Mouse (Mus musculus) central nervous system, embryonic 18 days (tissue): ENCODE data around the gene Olfr1367. TPM values are rescaled to one million over a fixed set of nuclear protein-coding genes. Genes with fewer than 3 reads are reported as not detected.

Experiments
- polyA plus RNA-seq: library from polyadenylated mRNA; depleted of rRNA; stranded (reverse); fragments of >200 nt; gene quantifications from 2 replicates; pipeline ENCODE4 v1.2.3, GENCODE M21; 2012; rRNA removed

The Olfr1367 gene
- polyA plus RNA-seq: not detected in 2 replicates

GRCm38 (mm10) chr13:21346610-21347009 lies at the start of gene Olfr1367:
Olfr1367 (plus strand) TSS chr13:21346910.

GRCm38 (mm10) chr13:21311926-21312325 lies 34.8 kb upstream of the Olfr1367 start, which contains the start of gene Gpx6:
Gpx6 (plus strand) TSS chr13:21312125.

GRCm38 (mm10) chr13:21362621-21363248 lies 16.0 kb downstream of the Olfr1367 start, which contains the start of gene Zscan12:
Zscan12 (plus strand) TSS chr13:21362820.

Other genes starting within 250 kb of the Olfr1367 start
- gene Olfr1369-ps1, start 235.4 kb upstream of the Olfr1367 start, polyA plus RNA-seq: not detected in 2 replicates
- gene Olfr263, start 217.3 kb upstream of the Olfr1367 start, polyA plus RNA-seq: not detected in 2 replicates
- not detected in 2 replicates for gene Olfr1368, start 201.0 kb upstream of the Olfr1367 start, polyA plus RNA-seq
- 60.6 and 61.1 TPM in 2 replicates for gene Trim27, start 167.5 kb upstream of the Olfr1367 start, polyA plus RNA-seq
- 0.05 and 0.06 TPM in 2 replicates for gene Gpx5, start 54.2 kb upstream of the Olfr1367 start, polyA plus RNA-seq
- gene Gpx6, start 34.8 kb upstream of the Olfr1367 start, polyA plus RNA-seq: 0.27 and 0.28 TPM in 2 replicates
- gene Zscan12, start 15.9 kb downstream of the Olfr1367 start, polyA plus RNA-seq: 9.0 TPM in 2 replicates
- 66.5 and 71.3 TPM in 2 replicates for gene Zkscan3, start 55.8 kb downstream of the Olfr1367 start, polyA plus RNA-seq
- 3.7 and 4.3 TPM in 2 replicates for gene Pgbd1, start 94.1 kb downstream of the Olfr1367 start, polyA plus RNA-seq
- gene Zscan26, start 106.8 kb downstream of the Olfr1367 start, polyA plus RNA-seq: 39.3 and 43.0 TPM in 2 replicates
- gene Nkapl, start 121.6 kb downstream of the Olfr1367 start, polyA plus RNA-seq: 0.78 and 0.91 TPM in 2 replicates
- 6.5 and 7.1 TPM in 2 replicates for gene Zkscan4, start 132.0 kb downstream of the Olfr1367 start, polyA plus RNA-seq
- not detected in 2 replicates for gene Gm10065, start 132.5 kb downstream of the Olfr1367 start, polyA plus RNA-seq
- 0.43 and 0.57 TPM in 2 replicates for gene AK157302, start 148.3 kb downstream of the Olfr1367 start, polyA plus RNA-seq
- 3.5 and 11.8 TPM in 2 replicates for gene Gm11273, start 154.5 kb downstream of the Olfr1367 start, polyA plus RNA-seq
- gene Zkscan8, start 184.2 kb downstream of the Olfr1367 start, polyA plus RNA-seq: 7.2 and 7.3 TPM in 2 replicates
- not detected in 2 replicates for gene Olfr1366, start 195.9 kb downstream of the Olfr1367 start, polyA plus RNA-seq
- gene Olfr1535, start 213.0 kb downstream of the Olfr1367 start, polyA plus RNA-seq: not detected in 2 replicates
- gene Olfr1364, start 234.8 kb downstream of the Olfr1367 start, polyA plus RNA-seq: not detected in 2 replicates